Mouse (Mus musculus) MN1 (cell line): ENCODE data around the gene Tspan32.

Experiments used
- DNase-seq: peaks from one replicate; pipeline ENCODE4 v3.0.0-alpha.2; 2016; ENCODE audit warnings: low spot score

The Tspan32 gene

DNA sequence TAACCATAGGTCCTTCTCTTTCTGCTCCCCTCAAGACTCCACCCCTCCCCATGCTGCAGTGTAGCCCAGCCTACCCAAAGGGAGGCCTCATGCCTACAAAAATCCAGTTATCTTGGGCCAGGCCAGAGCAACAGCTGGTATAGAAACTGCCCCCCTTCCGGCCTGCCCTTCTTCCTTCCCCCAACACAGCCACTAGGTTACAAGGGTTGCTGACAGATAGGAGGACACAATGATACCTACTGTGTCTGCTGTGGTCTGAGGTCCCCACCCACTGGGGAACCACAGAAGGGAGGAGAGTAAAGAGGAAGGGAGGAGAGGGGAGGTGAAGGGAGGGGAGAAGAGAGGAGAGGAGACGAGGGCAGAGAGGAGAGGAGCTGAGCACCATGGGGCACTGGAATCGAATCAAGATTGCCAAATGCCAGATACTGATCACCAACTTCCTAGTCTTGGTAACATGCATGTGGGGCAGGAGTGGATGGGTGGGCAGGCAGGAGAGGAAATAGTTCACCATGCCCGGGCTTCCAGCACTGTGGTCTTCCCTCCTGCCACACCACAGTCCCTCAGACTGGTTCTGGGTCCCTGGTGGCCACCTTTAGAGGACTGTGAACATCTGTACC lies at the start of gene Tspan32:
Gene Tspan32, plus strand, starts transcription at position 320 of the 617 bp plus-strand sequence.
- DNase-seq = no peak

DNA sequence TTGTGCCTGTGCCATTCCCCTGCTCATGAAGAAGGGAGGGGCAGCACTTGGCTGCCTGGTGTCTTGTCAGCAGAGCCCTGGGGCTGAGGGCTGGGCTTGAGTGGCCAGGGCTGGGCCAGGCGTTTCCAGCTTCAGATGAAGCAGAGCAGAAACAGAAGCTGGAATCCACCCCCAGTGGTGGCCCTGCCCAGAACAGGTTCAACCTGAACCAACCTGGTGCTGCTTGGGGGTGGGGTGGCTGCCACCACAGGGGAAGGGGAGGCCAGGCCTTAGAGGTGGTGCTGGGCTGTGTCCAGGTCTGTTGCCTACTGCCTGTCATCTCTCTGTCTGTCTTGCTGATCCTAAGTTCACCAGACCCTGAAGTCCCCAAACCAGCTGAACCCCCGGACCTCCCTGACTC lies 48.8 kb upstream of the Tspan32 start:
- no peak for DNase-seq

DNA sequence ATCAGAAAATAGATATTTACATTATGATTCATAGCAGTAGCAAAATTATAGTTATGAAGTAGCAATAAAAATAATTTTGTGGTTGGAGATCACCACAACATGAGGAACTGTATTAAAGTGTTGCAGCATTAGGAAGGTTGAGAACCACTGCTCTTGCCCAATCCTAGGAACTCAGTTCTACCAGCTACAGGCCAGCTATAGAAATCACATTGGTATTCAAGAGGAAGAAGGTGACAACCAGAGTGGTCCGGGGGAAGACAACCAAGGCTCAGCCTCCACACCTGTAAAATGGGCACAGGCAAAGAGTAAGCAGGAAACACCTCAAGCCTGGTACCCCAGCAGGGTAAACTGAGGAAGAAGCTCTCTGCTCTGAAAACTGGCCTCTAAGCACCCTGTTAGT lies 46.0 kb upstream of the Tspan32 start:
- no peak for DNase-seq

DNA sequence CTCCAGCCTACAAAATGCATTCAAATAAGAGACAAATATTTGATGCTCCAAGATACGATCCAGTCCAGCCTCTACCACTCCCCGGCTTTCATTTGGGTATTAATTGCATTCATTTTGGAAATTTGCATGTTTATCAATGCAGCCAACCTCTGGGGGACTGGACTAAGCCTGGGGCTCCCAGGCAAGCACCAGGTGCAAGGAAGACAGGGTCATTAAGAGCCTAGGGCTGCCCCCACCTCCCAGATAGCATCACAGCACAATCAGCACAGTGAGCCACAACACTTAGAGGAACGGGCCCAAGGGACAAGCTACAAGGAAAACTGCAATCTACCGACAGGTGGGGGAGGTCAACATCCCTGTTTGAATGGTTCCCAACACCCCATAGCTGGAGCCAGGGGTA lies 45.1 kb upstream of the Tspan32 start:
- DNase-seq = no peak

DNA sequence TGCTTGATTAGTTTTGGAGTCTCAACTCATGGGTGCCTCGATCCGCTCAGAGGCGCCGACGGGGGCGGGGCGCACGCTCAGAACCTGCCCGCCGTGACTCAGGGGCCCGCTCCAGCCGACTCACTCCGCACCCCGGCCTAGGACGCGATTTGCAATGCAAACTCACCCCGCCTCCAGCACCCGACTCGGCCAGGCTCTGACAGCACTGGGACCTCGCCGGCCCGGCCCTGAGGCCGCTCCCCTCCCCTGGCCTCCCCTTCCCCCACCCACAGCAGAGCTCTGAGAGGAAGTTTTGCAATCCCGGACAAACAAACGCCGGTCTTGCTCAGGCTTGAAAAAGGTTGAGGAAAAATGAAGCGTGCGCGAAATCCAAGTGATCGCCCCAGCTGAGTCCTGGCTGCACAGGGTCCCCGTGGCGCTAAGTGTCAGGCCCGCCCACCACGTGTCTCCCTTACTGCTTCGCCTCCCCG lies 37.4 kb upstream of the Tspan32 start:
- no peak for DNase-seq

DNA sequence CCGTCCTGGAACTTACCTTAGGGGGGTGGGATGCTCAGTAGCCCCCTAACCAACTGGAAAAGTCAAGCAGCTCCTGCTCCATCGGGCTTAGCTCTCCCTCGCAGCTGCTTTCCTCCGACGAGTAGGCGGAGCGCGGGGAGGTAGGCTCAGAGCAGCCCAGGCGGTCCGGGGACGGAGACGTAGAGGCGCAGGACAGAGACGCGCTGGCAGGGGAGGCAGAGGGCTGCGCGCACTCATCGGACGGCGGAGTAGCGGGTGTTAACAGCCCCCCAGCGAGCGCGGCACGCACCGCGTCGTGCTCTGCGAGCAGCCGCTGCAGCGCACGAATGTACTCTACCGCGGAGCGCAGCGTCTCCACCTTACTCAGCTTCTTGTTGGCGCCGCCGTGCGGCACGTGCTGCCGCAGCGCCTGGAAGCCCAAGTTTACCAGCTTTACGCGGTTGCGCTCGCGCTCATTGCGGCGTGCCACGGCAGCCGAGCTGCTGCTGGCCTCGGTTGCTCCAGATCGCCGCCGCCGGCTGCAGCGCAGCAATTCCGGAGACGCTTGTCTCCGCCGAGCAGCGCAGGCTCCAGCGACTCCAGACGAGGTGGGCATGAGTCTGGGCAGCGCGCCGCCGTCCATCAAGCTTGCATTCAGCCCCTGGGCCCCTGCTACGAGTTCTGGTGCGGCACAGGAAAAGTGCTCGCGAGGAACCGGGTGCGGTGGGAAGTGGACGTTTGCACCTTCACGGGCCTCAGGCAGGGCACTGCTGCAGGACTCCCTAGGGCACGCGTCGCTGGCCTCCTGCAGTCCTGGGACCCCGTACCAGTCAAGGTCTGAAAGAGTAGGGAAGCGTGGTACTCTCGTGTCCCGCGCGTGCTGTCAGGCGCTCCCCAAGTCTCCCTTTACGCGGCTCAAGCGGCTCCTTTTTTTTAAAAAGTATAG lies 36.7 kb upstream of the Tspan32 start:
- no peak for DNase-seq

DNA sequence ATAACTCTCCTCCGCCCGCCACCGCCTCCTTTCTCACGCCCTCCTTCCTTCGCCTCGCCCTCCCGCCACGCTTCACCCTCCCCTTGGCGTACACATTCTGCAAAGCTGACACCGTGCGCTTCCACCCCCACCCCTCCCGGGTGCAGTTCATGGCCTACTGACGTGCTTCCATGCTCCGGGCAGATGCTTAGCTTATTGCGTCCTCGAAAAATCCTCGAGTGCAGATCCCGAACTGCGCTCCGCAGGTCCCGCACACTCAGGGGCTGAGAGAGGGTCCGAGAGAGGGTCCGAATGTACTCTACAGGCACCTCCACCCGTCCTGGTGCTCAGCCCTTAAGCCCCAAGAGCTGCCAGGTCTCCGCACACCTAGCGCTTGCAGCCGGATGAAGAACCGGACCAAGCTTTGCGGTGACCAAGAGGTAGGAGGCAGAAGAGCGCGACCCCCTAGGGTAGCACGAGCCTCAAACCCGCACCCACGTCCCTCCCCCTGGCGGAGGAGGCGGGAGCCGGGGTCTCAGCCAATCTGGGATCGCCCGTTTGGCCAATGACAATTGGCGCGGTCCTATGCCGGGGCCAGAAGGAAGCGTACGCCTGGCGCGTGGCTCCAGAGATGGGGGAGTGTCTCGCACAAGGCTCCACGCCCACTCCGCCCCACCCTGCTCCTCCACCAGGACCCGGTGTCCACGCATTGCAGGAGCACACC lies 35.9 kb upstream of the Tspan32 start, which contains the start of gene Ascl2:
Gene Ascl2, minus strand, starts transcription at position 456 of the 703 bp plus-strand sequence.
- DNase-seq = no peak

DNA sequence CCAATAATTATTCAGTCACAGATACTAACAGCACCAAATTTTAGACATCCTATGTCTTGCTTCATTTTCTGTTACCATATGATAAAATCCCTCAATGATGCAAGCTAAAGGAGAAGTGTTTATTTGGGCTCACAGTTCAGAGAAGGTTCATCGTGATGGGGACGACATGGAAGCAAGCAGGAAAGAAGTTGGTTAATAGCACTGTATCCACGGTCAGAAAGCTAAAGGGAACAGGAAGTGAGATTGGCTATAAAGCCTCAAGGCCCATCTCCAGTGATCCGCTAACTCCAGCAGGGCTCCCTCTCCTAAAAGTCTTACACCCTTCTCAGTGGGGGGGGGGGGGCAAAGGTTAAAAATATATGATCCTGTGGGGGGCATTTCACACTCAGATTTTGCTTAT lies 22.9 kb upstream of the Tspan32 start:
- DNase-seq = no peak

DNA sequence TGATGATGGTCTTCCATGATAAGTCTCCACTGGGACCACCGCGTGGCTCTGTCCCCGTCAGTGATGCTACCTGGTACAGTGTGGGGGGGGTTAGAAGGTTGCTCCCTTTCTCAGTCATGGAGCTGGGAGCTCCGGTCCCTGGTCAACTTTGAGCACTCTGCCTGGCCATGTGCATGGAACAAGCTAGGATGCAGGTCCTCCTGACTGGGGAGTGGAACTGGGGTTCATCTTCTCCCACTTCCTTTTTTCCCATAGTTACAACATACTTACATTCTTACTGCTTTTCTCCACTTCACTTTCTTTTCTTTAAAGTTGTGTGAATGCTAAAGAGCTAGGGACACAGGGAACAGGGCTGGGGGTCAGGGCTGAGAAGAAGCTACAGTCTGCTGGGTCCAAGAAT lies 19.7 kb upstream of the Tspan32 start:
- no peak for DNase-seq

DNA sequence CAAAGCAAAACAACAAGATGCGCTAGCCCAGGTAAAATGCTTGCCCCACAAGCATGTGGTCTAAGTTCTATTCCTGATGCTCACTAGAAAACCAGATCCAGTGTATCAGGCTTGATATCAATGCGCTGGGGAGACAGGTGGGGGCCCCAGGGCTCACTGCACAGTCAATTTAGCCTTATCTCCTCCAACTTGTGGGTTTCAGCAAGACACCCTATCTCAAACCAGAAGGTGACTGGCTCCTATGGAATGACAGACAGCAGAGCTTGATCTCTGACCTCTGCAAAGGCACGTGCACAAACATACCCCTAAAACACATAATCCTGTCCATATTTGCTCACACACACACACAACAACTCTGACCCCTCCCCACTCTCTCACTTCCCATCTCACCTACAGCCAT lies 17.1 kb upstream of the Tspan32 start:
- DNase-seq = no peak

DNA sequence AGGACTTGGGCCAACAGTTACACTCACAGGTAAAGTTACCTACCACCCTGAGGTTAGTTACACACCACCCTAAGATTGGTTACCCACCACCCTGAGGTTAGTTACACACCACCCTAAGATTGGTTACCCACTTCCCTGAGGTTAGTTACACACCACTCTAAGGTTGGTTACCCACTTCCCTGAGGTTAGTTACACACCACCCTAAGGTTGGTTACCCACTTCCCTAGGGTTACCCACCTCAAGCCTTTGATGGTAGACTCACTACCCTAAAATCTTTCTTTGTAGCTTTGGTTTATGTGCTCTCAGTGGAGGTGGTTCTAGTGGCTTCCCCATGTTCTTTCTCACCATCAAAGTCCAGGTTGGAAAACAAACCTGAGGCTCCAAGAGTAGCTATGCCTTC lies 9.8 kb upstream of the Tspan32 start:
- DNase-seq = no peak

DNA sequence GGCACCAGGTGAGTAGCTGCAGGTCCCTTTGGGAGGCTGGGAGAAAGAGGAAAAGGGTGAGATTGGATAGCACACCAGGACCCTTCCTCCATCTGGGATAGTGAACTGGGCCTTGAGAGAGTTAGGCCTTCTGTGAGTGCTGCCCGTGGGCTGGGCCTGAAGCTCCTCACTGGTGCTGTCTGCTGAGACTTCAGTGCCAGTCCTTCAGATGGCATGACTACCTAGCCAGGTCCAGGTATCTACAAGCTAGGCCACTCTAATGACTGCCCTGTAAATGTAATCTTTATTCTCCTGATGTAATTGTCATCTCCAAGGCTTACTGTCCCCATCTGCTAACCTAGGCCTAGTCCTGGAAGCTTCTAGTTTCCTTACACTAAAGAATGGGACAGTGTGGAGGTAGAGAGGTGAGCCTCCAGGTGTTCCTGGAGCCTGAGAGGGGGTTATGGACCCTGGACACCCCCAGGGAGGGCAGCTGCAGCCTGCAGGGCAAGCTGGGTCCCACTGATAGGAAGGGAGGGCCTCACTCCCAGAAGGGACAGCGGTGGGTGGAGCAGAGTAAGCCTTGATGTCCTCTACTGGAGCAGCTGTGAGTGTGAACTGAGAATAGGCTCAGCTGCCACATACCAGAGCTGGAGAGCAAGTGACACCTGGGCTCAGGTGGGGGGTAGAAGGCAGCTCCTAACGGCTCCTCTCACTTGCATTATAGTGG lies 9.1 kb upstream of the Tspan32 start:
- DNase-seq = no peak

DNA sequence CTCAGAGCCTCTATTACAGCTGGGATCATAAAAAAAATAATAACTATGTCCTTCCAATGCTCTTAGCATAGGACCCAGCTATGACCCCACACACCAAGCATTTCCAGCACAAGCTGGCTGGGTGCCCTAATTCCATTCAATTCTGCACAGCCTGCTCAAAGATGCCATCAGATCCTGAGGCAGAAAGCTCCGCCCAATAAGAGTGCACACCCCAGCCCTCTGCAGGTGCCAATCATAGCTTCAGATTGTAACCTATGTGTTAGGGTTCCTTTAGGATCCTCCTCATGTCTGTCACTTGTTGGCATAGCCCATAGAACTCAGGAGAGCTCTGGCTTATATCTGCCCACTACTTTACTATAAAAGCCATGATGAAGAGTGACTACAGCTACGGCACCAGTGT lies 7.8 kb upstream of the Tspan32 start:
- no peak for DNase-seq

DNA sequence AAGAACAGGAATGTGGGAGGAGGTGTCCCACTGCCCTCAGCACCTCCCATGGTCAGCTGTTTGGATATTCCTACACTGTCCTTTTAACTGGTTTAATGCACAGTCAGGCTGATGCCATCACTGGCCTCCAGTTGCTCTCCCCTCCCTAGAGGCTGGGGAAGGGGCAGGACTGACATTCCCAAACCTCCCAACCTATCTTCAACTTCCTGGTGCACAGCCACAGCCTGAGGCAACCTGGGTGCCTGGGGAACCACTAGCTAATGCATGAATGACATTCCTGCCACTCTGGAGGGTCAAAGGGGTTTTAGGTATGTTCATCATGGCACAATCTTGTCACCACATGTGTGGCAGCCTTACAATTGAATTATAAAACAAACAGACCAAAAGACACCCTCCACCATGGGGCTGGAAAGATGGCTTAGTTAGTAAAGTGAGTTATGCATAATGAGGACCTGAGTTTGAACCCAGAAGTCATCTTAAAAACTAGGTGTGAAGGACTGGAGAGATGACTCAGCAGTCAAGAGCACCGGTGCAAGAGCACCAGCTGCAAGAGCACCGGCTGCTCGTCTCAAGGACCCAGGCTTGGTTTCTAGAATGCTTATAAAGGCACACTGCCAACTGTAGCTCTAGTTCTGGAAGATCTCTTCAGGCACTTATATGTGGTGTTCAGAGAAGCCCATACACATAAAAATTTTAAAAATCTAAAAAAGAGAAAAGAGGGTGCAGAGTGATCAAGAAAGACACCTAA lies 7.3 kb upstream of the Tspan32 start:
- no peak for DNase-seq

DNA sequence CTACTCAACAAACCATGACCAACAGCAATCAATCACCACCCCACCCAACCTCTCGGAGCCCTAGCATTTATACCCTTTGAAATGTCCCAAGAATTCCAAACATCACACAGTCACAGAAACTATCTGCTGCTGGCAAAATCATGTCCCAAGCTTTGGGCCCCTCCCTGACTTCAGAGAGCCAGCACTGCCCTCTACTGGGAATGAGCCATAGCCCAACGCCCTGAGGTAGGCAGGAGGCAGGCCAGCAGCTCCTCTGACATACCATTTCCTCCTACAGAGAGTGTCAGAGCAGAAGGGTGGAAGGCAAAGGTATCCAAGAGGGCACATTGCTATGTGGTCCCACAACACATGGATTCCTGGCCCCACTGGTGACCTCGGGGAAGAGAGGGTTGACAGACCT lies 2.2 kb upstream of the Tspan32 start:
- no peak for DNase-seq

DNA sequence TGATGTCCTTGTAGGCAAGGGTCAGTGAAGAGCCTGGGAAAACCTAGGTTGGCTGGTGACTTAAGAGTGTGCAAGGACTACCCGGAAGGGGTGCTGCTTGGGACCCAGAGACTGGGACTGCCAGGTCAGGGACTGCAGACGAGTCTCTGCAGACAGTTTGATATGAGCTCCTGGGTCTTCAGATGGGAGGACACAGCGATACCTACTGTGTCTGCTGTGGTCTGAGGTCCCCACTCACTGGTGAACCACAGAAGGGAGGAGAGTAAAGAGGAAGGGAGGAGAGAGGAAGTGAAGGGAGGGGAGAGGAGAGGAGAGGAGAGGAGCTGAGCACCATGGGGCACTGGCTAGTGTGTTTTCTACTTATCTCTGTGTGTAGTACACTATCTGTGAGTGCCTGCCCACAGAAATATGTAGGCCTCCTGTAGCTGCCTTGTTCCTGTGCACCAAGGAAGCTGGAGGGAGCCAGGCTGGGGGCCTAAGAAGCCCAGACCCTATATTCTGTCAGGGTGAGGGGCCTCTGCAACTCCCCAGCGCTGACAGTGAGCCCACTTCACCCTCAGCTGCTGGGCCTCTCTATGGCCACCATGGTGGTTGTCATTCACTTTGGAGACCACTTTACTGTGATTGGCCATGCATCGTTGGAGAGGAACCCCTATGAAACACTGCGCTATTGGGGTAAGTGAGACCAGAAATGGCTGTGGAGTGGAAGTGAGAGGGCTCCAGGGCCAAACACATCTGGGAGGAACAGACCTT lies 674 bp downstream of the Tspan32 start:
- DNase-seq = no peak

DNA sequence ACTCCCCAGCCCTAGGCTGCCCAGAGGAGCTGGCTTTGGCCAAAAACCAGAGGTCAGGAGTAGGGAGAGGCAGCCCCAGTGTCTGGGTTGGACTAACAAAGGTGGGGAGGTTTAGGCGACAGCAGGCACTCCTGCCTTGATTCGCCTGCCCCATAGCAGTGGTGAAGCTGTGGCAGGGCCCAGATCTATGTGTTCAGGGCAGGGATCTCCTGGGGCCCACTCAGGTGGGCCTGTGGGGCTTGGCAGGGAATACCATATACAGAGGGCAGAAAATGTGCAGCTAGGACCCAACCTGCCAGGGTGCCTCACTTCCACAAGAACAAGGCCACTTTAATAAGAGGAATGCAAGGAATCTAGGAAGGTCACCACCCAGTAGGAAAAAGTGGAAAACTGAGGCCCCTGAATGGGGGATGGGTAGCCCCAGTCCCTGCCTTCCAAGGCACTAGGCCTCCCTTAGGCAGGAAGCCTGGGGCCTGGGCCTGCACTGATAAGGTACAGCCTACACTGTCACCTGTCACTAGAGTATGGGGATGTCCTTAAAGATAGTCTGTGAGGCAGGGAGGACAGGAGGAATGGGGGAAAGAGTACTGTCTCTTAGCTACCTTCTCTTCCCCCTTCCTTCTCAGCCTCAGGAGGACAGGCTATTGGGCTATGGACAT lies 1.4 kb downstream of the Tspan32 start:
- DNase-seq = no peak

DNA sequence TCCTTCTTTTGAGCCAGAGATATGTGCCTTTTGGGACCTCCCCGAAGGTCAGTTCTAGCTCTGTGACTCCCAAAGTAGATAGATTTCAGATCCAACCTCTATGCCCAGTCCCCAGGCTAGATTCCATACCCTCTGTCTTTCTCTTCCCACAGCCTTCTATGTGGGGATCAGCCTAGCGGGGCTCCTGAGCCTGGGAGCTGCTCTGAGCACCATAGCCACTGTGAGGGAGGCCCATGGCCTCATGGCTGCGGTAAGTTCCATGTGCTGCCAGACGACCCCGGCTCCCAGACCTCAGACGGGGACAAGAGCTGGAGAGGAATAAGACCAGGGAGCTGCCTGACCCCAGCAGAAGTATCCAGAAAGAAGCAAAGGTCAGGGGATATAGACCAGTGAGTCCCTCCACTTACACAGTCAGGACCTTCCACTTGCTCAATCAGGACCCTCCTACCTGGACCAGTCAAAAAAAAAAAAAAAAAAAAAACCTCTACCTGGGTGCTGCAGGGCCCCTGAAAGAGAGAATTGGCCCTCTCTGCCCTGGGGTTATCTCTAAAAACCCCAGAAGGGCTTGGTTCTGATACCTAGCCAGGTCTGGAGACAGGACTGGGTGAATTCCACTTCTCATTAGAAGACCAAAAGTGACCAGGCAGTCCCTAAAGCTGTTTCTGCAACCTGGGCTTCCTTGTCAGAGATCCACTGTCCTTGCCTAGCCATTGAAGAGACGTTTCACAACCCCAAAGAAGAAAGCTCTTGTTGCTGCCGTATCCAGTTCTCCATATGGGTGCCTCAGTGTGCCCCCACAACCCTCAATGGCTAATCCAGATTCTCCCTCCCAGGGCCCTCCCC lies 2.1 kb downstream of the Tspan32 start:
- no peak for DNase-seq
